Mouse (Mus musculus) forebrain, embryonic 13.5 days (tissue): ENCODE data around the gene Slc12a4. TPM values are rescaled to one million over a fixed set of nuclear protein-coding genes. Genes with fewer than 3 reads are reported as not detected.
A peak's percentile ranks its signal among the peaks of the same experiment; 100 is the strongest.
"Not testable (repeated sequence)": the region's sequence is repeated elsewhere in the genome, so short reads cannot be mapped to it uniquely, and the experiment has no call there.

Experiments
- ATAC-seq: fragments of 200-750 bp; cut with Nextera tagmentation; 2 replicates; pipeline ENCODE4 v1.8.0; 2017
- H3K27ac ChIP-seq: fragments of 300-500 bp; sonication (generic); 2 replicates; pipeline ENCODE4 v1.5.1; 2015; ENCODE audit warnings: inconsistent platforms, mild to moderate bottlenecking, moderate library complexity
- H3K27me3 ChIP-seq: fragments of 300-500 bp; sonication (generic); 2 replicates; pipeline ENCODE4 v1.6.1; 2015; ENCODE audit warnings: mild to moderate bottlenecking, inconsistent platforms
- H3K36me3 ChIP-seq: fragments of 300-500 bp; sonication (generic); 2 replicates; pipeline ENCODE4 v1.6.1; 2015; ENCODE audit warnings: mild to moderate bottlenecking, inconsistent platforms; ENCODE audit not compliant: poor library complexity, severe bottlenecking
- H3K4me1 ChIP-seq: fragments of 300-500 bp; sonication (generic); 2 replicates; pipeline ENCODE4 v1.6.1; 2015; ENCODE audit warnings: inconsistent platforms
- H3K4me2 ChIP-seq: fragments of 300-500 bp; sonication (generic); 2 replicates; pipeline ENCODE4 v1.6.1; 2015; ENCODE audit warnings: inconsistent platforms, mild to moderate bottlenecking, moderate library complexity
- H3K4me3 ChIP-seq: fragments of 300-500 bp; sonication (generic); 2 replicates; pipeline ENCODE4 v1.5.1; 2015; ENCODE audit warnings: mild to moderate bottlenecking, inconsistent platforms
- H3K9ac ChIP-seq: fragments of 300-500 bp; sonication (generic); 2 replicates; pipeline ENCODE4 v1.6.1; 2015; ENCODE audit warnings: mild to moderate bottlenecking, inconsistent platforms
- H3K9me3 ChIP-seq: fragments of 300-500 bp; sonication (generic); replicated peaks from 2 replicates; pipeline ENCODE4 v1.6.1; 2016; ENCODE audit warnings: inconsistent platforms
- WGBS: fragments of 180-500 bp; shearing (Covaris S2); methylation state at CpG from one replicate; pipeline ENCODE4 v1.1.7; 2015; 5-methylcytosine and 5-hydroxymethylcytosine counted together
- polyA plus RNA-seq: library from polyadenylated mRNA; unstranded; fragments of >200 nt; fragmentation: Nextera tagmentation; extraction: Ambion mirVana; gene quantifications from 2 replicates; pipeline ENCODE4 v1.2.1, GENCODE M21; 2015

The Slc12a4 gene
- polyA plus RNA-seq, 1 experiment from 2014 or later: 7.1 TPM

DNA sequence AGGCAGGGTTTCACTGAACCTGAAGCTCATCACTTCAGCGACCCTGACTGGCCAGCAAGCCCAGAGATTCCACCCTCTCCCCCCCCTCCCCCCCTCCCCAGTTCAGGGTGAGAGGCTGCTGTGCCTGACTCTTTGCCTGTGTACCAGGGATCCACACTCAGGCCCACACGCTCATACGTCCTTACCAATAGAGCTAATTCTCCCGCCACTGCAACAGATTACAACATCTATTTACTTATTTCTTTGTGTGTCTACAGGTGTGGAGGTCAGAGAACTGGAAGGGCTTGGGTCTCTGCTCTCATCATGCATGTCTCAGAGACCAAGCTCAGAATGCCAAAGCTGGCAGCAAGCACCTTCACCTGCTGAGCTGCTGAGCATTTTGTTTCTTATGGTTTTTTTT lies 27.3 kb upstream of the Slc12a4 start:
- ATAC-seq: no peak
- Histone ChIP-seq H3K27ac (no peak overlapping the region), H3K4me1 (0 out of 2 replicates have a peak, but pooled peaks cover 3% of the 10 kb centered on the region), H3K4me2 (no peak overlapping the region), H3K36me3 (no peaks in the 10 kb centered on the region), H3K9ac (no peak overlapping the region), H3K4me3 (no peak overlapping the region), H3K9me3 (no peaks in the 10 kb centered on the region), H3K27me3 (0 out of 2 replicates have a peak, but pooled peaks cover 3% of the 10 kb centered on the region)
- WGBS: 73% methylated on average over 4 of the region's 4 CpGs

DNA sequence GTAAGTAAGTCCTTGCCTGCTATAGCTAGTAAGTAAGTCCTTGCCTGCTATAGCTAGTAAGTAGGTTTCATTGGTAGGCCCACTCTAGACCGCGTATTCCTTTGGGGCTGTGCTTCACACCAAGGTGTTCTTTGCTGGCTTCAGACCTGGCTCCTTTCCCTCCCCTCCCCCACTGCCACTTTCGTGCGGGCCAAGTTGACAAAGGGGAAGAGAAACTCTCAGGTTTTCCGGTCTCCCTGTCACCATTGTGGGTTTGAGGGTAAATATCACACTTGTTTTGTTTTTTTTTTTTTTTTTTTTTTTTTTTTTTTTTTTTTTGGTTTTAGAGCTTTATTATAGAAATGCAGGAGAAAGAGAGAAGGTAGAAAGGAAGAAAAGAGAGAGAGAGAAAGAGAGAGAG lies 26.6 kb upstream of the Slc12a4 start:
- H3K9me3 ChIP-seq: no peaks in the 10 kb centered on the region
- H3K4me2 ChIP-seq: no peak overlapping the region
- H3K4me1 ChIP-seq: 0 out of 2 replicates have a peak, but pooled peaks cover 3% of the 10 kb centered on the region
- no peaks in the 10 kb centered on the region for H3K36me3 ChIP-seq
- H3K4me3 ChIP-seq: no peak overlapping the region
- no peak for ATAC-seq
- 73% methylated on average over 5 of the region's 5 CpGs for WGBS
- no peak overlapping the region for H3K9ac ChIP-seq
- 0 out of 2 replicates have a peak, but pooled peaks cover 3% of the 10 kb centered on the region for H3K27me3 ChIP-seq
- no peak overlapping the region for H3K27ac ChIP-seq

DNA sequence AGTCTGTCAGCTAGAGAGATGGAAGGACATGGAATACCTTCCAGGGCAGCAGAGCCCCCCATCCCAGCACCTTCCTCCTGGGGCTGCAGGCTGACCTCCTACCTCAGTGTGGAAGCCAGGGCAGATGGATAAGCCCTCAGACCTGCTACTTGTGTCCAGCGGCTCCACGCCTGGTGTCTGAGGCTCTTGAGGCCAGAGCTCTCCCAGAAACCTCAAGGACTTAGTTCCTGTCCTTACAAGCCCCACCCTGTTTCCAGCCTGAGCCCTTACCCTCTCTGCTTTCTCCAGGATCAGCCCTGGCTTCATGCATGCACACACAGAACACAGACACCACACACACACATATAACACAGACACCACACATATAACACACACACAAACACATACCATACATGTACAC lies 25.6 kb upstream of the Slc12a4 start:
- Histone ChIP-seq H3K4me2 (no peak overlapping the region), H3K4me1 (0 out of 2 replicates have a peak, but pooled peaks cover 3% of the 10 kb centered on the region), H3K9ac (no peak overlapping the region), H3K27ac (no peak overlapping the region), H3K36me3 (no peaks in the 10 kb centered on the region), H3K4me3 (no peak overlapping the region), H3K9me3 (no peaks in the 10 kb centered on the region), H3K27me3 (0 out of 2 replicates have a peak, but pooled peaks cover 3% of the 10 kb centered on the region)
- WGBS: 81% methylated on average over 2 of the region's 2 CpGs
- no peak for ATAC-seq

DNA sequence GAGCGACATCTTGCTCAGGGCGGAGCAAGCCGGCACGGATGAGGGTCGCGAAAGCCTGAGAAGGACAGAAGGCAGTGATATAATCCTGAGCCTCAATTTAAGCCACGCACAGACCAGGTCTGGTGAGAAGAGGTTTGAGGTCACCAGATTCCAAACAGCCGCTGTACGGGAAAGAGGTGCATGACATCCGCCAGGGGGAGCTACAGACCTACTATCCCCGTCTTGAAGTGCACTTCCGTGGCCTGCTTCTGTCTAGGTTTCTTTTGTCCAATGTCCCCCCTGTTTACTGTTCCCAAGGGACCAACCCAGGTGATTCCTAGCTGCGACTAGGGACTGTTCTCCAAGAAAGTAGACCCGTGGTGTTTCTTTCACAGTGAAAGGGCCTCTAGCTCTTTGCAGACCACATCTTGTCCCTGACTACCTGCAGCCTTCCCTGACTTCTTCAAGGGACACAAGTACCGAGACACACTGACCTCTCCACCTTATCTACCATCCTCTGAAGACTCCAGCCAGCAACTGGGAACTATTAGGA lies 25.0 kb upstream of the Slc12a4 start, which contains the start of gene Dus2:
Dus2 (plus strand) TSS at position 482 of the 532 bp plus-strand sequence.
- peak within 1 kb of the TSS; percentile 27; the same call in 1 of the 2 replicates for H3K4me2 ChIP-seq
- H3K9me3 ChIP-seq: no peaks in the 10 kb centered on the region
- H3K9ac ChIP-seq: no peak within 1 kb of the TSS
- H3K27me3 ChIP-seq: 0 out of 2 replicates have a peak, but pooled peaks cover 3% of the 10 kb centered on the region
- H3K36me3 ChIP-seq: no peaks in the 10 kb centered on the region
- WGBS: 11% methylated on average over 15 of the region's 15 CpGs
- no peak within 1 kb of the TSS for H3K4me3 ChIP-seq
- no peak within 1 kb of the TSS for H3K27ac ChIP-seq
- peak; percentile 74 for ATAC-seq
- 0 out of 2 replicates have a peak, but pooled peaks cover 3% of the 10 kb centered on the region for H3K4me1 ChIP-seq

DNA sequence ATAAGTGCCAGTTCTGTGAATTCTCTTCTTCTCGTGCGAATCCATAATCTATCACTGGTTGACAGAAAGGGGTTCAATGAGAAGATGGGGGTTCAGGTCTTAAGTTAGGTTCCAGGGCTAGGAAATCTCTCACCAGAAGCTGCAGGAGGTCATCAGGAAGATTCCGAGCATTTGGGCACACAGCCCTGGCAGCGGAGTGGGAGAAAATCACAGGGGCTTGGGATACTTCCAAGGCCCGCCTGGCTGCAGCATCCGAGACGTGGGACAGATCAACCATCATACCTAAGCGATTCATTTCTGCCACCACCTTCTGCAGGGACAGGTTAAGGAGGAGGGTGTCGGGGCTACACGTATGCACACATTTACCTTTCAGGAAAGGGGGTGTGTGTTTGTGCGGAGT lies 22.6 kb upstream of the Slc12a4 start:
- H3K4me3 ChIP-seq: no peak overlapping the region
- H3K4me2 ChIP-seq: no peak overlapping the region
- 88% methylated on average over 11 of the region's 11 CpGs for WGBS
- no peak overlapping the region for H3K27ac ChIP-seq
- 0 out of 2 replicates have a peak, but pooled peaks cover 3% of the 10 kb centered on the region for H3K27me3 ChIP-seq
- no peaks in the 10 kb centered on the region for H3K36me3 ChIP-seq
- H3K9ac ChIP-seq: no peak overlapping the region
- H3K9me3 ChIP-seq: no peaks in the 10 kb centered on the region
- 0 out of 2 replicates have a peak, but pooled peaks cover 3% of the 10 kb centered on the region for H3K4me1 ChIP-seq
- no peak for ATAC-seq

DNA sequence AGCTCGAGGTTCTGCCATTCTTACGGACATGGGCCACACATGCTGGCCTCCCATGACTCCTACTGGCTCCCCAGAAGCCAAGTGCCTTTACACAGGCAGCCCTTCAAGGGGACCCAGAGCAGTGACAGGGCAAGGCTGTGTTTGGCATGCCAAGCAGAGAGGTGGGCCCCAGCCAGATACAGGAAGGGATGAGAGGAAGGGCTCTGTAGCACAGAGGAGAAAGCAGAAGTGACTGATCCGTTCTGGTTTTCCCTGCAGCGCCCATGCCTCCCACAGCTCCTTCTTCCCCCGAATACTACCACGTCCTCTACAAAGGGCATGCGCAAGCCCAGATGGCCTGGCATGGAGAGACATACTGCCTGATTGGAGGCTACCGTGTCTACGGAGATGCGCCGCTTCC lies 17.5 kb upstream of the Slc12a4 start:
- not testable (repeated sequence) for H3K9me3 ChIP-seq, H3K36me3 ChIP-seq, ATAC-seq, H3K4me2 ChIP-seq, H3K9ac ChIP-seq, H3K27me3 ChIP-seq, H3K27ac ChIP-seq, H3K4me1 ChIP-seq, H3K4me3 ChIP-seq
- WGBS: 86% methylated on average over 10 of the region's 11 CpGs

DNA sequence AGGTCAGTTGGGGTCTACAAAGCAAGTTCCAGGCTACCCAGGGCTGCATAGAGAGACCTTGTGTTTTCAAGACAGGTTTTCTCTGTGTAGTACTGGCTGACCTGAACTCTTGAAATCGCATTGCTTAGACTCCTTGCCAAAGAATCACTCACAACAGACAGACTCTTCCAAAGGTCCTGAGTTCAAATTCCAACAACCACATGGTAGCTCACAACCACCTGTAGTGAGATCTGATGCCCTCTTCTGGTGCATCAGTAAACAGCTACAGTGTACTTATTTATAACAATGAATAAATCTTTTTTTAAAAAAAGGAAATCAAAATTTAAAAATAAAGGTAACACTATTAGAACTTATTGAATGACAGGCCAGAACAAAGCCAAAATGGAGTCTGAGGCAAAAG lies 15.2 kb upstream of the Slc12a4 start:
- Histone ChIP-seq H3K36me3 (no peaks in the 10 kb centered on the region), H3K27ac (no peak overlapping the region), H3K9ac (no peak overlapping the region), H3K4me3 (no peak overlapping the region), H3K4me1 (no peaks in the 10 kb centered on the region), H3K4me2 (no peak overlapping the region), H3K9me3 (no peaks in the 10 kb centered on the region), H3K27me3 (no peaks in the 10 kb centered on the region)
- WGBS: 94% methylated on average over 1 of the region's 1 CpGs
- no peak for ATAC-seq

DNA sequence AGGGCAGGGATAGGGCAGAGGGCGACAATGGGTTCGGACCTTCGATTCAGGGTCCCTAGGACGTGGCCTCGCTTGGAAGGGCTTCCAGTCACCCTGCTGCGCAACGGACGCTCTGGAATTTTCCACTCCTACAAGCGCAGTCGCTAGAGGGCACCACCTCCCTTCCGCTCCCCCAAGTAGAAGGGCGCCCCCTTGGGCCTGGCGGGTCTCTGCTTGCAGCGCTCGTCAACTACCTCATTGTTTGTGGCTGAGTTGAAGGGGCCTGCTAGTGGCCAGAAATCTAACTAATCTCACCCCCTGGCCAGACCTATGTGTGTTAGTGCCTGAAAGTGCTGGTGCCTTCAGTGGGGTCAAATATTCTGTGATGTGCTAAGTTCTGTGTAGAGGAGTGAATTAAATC lies 13.4 kb upstream of the Slc12a4 start, which contains the start of gene Dpep3:
Dpep3 (minus strand) TSS at position 105 of the 400 bp plus-strand sequence.
- Histone ChIP-seq H3K27ac (no peak within 1 kb of the TSS), H3K27me3 (no peaks in the 10 kb centered on the region), H3K9ac (no peak within 1 kb of the TSS), H3K36me3 (no peaks in the 10 kb centered on the region), H3K4me2 (no peak within 1 kb of the TSS), H3K4me3 (no peak within 1 kb of the TSS), H3K4me1 (no peaks in the 10 kb centered on the region), H3K9me3 (no peaks in the 10 kb centered on the region)
- WGBS: 93% methylated on average over 15 of the region's 15 CpGs
- ATAC-seq: no peak

DNA sequence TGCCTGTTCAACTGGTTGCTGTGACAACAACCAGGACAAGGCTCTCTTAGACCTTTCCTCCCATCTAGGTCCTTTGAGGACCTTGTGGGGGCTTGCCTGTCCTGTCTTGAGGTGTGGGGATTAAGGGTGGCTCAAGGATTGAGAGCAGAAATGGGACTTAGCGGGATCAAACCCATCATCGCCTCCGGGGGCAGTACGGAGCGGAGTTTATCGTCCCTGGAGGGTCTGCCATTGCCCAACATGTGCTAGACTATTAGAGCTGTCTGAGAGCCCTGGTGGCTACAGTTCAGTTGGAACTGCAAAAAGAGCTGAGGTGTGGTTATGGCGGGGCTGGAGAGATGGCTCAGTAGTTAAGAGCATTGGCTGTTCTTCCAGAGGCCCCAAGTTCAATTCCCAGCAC lies 9.5 kb upstream of the Slc12a4 start:
- Histone ChIP-seq H3K9me3 (no peaks in the 10 kb centered on the region), H3K4me1 (no peaks in the 10 kb centered on the region), H3K27ac (no peak overlapping the region), H3K4me2 (no peak overlapping the region), H3K9ac (no peak overlapping the region), H3K27me3 (no peaks in the 10 kb centered on the region), H3K4me3 (no peak overlapping the region), H3K36me3 (no peaks in the 10 kb centered on the region)
- WGBS: 72% methylated on average over 7 of the region's 7 CpGs
- no peak for ATAC-seq

DNA sequence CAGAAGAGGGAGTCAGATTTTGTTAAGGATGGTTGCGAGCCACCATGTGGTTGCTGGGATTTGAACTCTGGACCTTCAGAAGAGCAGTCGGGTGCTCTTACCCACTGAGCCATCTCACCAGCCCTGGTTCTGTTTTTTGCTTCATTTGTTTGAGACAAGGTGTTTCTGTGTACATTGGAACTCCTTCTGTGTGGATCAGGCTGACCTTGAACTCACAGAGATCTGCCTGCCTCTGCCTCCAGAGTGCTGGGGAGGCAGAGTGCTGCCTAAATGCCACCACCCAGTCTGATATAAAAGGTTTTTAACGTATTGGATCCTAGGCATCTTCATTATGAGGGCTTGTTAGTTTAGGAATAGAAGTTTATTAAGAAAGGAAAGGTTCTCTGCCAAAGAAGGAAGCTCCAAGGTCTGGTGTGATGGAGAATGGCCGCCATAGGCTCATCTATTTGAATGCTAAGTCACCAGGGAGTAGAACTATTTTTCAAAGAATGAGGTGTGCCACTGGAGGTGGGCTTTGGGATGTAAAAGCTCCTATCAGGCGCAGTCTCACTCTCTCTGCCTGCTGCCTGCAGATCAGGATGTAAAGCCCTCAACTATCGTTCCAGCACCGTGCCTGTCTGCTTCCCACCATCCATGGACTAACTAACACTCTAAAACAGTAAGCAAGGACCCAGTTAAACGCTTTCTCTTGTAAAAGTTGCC lies 5.3 kb upstream of the Slc12a4 start:
- H3K4me2 ChIP-seq: no peak overlapping the region
- peaks cover 18% of the 10 kb centered on the region for H3K27me3 ChIP-seq
- H3K36me3 ChIP-seq: no peaks in the 10 kb centered on the region
- H3K9ac ChIP-seq: no peak overlapping the region
- ATAC-seq: no peak
- no peak overlapping the region for H3K4me3 ChIP-seq
- no peaks in the 10 kb centered on the region for H3K9me3 ChIP-seq
- WGBS: 77% methylated on average over 8 of the region's 8 CpGs
- no peak overlapping the region for H3K27ac ChIP-seq
- H3K4me1 ChIP-seq: peaks cover under 1% of the 10 kb centered on the region; the same call in 1 of the 2 replicates

DNA sequence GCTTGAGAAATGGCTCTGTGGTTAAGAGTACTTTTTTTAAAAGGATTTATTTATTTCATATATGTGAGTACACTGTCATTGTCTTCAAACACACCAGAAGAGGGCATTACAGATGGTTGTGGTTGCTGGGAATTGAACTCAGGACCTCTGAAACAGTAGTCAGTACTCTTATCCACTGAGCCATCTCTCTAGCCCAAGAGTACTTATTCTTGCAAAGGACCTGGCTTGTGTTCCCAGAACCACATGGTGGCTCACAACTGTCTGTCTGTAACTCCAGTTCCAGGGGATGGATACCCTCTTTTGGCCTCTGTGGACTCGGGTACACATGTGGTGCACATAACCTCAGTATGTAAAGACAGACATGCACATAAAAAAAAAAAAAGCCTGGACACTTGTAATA lies 3.5 kb upstream of the Slc12a4 start:
- H3K4me1 ChIP-seq: peaks cover 12% of the 10 kb centered on the region; the same call in 1 of the 2 replicates
- no peaks in the 10 kb centered on the region for H3K9me3 ChIP-seq
- peaks cover 36% of the 10 kb centered on the region for H3K27me3 ChIP-seq
- no peak overlapping the region for H3K4me3 ChIP-seq
- H3K9ac ChIP-seq: no peak overlapping the region
- no peak overlapping the region for H3K4me2 ChIP-seq
- no peaks in the 10 kb centered on the region for H3K36me3 ChIP-seq
- no peak overlapping the region for H3K27ac ChIP-seq
- ATAC-seq: no peak
- WGBS: 70% methylated on average over 1 of the region's 1 CpGs

DNA sequence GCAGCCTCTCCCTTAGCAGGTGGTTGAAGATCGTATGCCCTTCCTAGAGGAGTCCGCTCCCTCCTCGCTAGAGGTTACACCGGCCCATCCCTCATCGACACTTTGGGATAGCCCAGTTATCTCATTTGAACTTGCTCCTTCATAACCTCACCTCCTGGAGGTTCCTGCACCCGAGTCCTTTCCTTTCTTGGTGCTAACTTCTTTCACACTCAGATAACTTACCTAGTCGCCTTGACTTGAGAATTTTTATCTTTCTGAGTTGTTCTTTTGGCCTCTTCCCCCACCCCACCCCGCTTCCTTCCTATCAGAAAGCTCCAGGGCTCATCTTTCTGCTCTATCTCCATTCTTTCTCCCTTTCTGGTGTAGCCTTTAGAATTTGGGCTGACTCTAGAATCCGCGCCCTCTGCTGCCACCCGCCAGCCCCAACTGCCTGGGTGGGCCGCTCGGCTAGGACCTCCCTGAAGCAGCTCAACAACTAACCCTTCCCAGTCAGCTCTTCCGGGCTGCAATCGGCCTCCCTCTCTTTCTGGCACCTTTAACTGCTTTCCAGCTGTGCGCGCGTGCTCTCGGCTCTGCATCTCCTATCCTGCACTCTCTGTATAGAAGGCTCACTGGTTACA lies 905 bp upstream of the Slc12a4 start:
- Histone ChIP-seq H3K9me3 (no peaks in the 10 kb centered on the region), H3K27ac (no peak overlapping the region), H3K4me1 (peaks cover 12% of the 10 kb centered on the region; the same call in 1 of the 2 replicates), H3K9ac (no peak overlapping the region), H3K4me3 (0 out of 2 replicates have a peak overlapping the region, but pooled peaks have one; percentile 59), H3K36me3 (no peaks in the 10 kb centered on the region), H3K27me3 (peaks cover 46% of the 10 kb centered on the region), H3K4me2 (peak overlapping the region; percentile 78)
- no peak for ATAC-seq
- 7% methylated on average over 19 of the region's 19 CpGs for WGBS
